Mouse (Mus musculus): ENCODE results near the gene Grin3a. TPM values are rescaled to one million over a fixed set of nuclear protein-coding genes. Genes with fewer than 3 reads are reported as not detected.

Gene Grin3a
- total and polyA plus RNA-seq, 3 experiments: 0.04 to 0.10 TPM; not detected in 1

DNA sequence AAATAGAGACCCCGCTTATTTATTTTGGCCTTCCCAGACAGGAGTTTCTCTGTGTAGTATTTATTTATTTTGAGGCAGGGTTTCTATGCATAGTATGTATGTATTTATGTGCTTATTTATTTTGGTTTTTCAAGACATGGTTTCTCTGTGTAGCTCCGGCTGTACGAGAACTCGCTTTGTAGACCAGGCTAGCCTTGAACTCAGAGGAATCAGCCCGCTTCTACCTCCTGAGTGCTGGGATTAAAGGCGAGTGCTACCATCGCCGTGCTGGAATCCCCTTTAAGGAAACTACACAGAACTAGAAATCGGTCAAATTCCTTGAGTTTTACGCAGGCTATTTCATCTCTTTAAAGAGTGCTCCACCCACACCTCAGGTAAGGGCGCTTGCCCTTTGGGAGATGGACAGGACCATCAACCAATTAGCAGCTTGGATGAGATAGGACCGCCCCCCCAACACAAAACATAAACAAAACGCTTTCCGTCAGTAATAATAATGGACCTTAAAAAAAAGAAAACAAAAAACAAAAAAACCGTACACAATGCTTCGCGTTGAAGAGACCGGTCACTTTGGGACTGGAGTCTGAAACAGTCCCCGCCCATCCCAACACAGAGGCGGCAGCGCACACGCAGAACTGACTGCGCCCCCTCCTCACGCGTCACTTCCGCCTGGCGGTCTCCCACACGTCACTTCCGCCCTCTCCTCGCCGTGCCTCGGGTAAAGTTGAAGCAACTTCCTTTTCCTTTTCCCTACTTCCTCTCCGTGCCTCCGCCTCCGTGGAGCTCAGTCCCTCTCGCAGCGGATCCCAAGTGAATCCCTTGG is 214.0 kb downstream of the Grin3a start, which contains the start of gene Rnf20 (continued):
- TF ChIP-seq MAFK (IDR thresholded peaks at IDR 0.05; ENCODE audit: borderline replicate concordance, low read depth, low read length) (no peak), ZNF384 (IDR thresholded peaks at IDR 0.05; ENCODE audit: low read depth, low read length) (no peak), TAL1 (IDR thresholded peaks at IDR 0.05; ENCODE audit: low read length) (no peak), CHD1 (IDR thresholded peaks at IDR 0.05; ENCODE audit: low read depth, low read length) (no peak), ZC3H11A (IDR thresholded peaks at IDR 0.05; ENCODE audit: low read depth, low read length) (no peak), GABPA (IDR thresholded peaks at IDR 0.05; ENCODE audit: low read depth, low read length) (no peak), JUND (IDR thresholded peaks at IDR 0.05; ENCODE audit: low read depth, low read length) (no peak), POLR2A (IDR thresholded peaks at IDR 0.05; ENCODE audit: control insufficient read depth in 1 of 2, insufficient read depth in 1 of 2, low read depth in 1 of 2, low read length in 2 of 2, poor library complexity in 1 of 2) (peak in 1 of 2 experiments; percentile 84; a peak in 2 of 4 replicates), E2F4 (IDR thresholded peaks at IDR 0.05; ENCODE audit: borderline replicate concordance, low read depth, low read length) (no peak), ZMIZ1 (IDR thresholded peaks at IDR 0.05; ENCODE audit: low read depth, low read length) (0 out of 2 replicates have a peak, but pooled peaks have one; percentile 49), ZKSCAN1 (IDR thresholded peaks at IDR 0.05; ENCODE audit: low read depth, low read length) (no peak), SMC3 (IDR thresholded peaks at IDR 0.05; ENCODE audit: low read depth, low read length) (no peak), USF1 (IDR thresholded peaks at IDR 0.05; ENCODE audit: low read depth, low read length) (no peak), GATA1 (IDR thresholded peaks at IDR 0.05; ENCODE audit: low read depth, low read length) (no peak), BHLHE40 (IDR thresholded peaks at IDR 0.05; ENCODE audit: borderline replicate concordance, low read depth, low read length) (no peak), KAT2A (conservative IDR thresholded peaks at IDR 0.05; ENCODE audit: low read depth, low read length) (peak; percentile 83), ELF1 (IDR thresholded peaks at IDR 0.05; ENCODE audit: low read depth, low read length) (peak; percentile 91), RCOR1 (IDR thresholded peaks at IDR 0.05; ENCODE audit: low read depth, low read length) (no peak), HCFC1 (IDR thresholded peaks at IDR 0.05; ENCODE audit: low read depth, low read length) (peak; percentile 96), MXI1 (IDR thresholded peaks at IDR 0.05; ENCODE audit: low read depth, low read length) (peak; percentile 53; the same call in 1 of the 2 replicates), RAD21 (IDR thresholded peaks at IDR 0.05; ENCODE audit: low read depth, low read length) (no peak), NELFE (IDR thresholded peaks at IDR 0.05; ENCODE audit: low read depth, low read length) (peak; percentile 82), MAZ (IDR thresholded peaks at IDR 0.05; ENCODE audit: low read depth, low read length) (peak; percentile 86; the same call in 1 of the 2 replicates), UBTF (IDR thresholded peaks at IDR 0.05; ENCODE audit: borderline replicate concordance, insufficient read depth, low read depth, low read length) (no peak), TCF12 (IDR thresholded peaks at IDR 0.05; ENCODE audit: low read depth, low read length) (peak; percentile 40; the same call in 1 of the 2 replicates)
